In genomic region chr9:42943781-42944535, GRCm38 (mm10) we compare ENCODE assay signal across 8 mouse cellular contexts. TPM values are rescaled to one million over a fixed set of nuclear protein-coding genes. Genes with fewer than 3 reads are reported as not detected.
DNase-seq lines count a peak whose midpoint lies in the region; ATAC-seq and TF ChIP-seq lines count a peak whose summit lies in the region.

TSS of gene Grik4 (minus strand) at chr9:42944493.

- 2% methylated on average over 68 of the region's 68 CpGs for WGBS in bone marrow, adult 2 months
- 1% methylated on average over 52 of the region's 68 CpGs for WGBS in forebrain, embryonic 11.5 days
- WGBS in intestine, embryonic 14.5 days = under 1% methylated on average over 62 of the region's 68 CpGs
- WGBS in liver, embryonic 11.5 days = 2% methylated on average over 47 of the region's 68 CpGs
- WGBS in neural tube, embryonic 14.5 days = under 1% methylated on average over 65 of the region's 68 CpGs

- no peak for TF ChIP-seq POLR2A in bone marrow, adult 2 months (IDR thresholded peaks at IDR 0.05; ENCODE audit: borderline replicate concordance, control insufficient read depth, low read depth, low read length)

- ATAC-seq in forebrain, embryonic 11.5 days (replicated peaks; ENCODE audit: low FRiP score) = peak; percentile 45
- ATAC-seq in intestine, embryonic 14.5 days (replicated peaks; ENCODE audit: low FRiP score, low TSS enrichment, low read depth) = peak; percentile 29
- ATAC-seq in liver, embryonic 11.5 days (replicated peaks; ENCODE audit: low FRiP score) = peak; percentile 7
- peak; percentile 83 for ATAC-seq in neural tube, embryonic 14.5 days (ENCODE audit: low read depth)
- ATAC-seq in erythroid progenitor cell, adult 5-6 weeks (replicated peaks; ENCODE audit: low FRiP score, poor library complexity, severe bottlenecking) = no peak

- no peaks in the 10 kb centered on the region for H3K9me3 ChIP-seq in forebrain, embryonic 11.5 days (ENCODE audit: control insufficient read depth, low read length)
- H3K9me3 ChIP-seq in intestine, embryonic 14.5 days (ENCODE audit: control insufficient read depth, low read length) = no peaks in the 10 kb centered on the region
- no peaks in the 10 kb centered on the region for H3K9me3 ChIP-seq in liver, embryonic 11.5 days (ENCODE audit: control insufficient read depth, low read length)
- H3K9me3 ChIP-seq in neural tube, embryonic 14.5 days (ENCODE audit: control insufficient read depth, low read length) = no peaks in the 10 kb centered on the region

- H3K9ac ChIP-seq in forebrain, embryonic 11.5 days (ENCODE audit: low read length) = peak within 1 kb of the TSS; percentile 80
- H3K9ac ChIP-seq in intestine, embryonic 14.5 days (ENCODE audit: low read length) = peak within 1 kb of the TSS; percentile 72
- H3K9ac ChIP-seq in liver, embryonic 11.5 days (ENCODE audit: low read depth, low read length) = peak within 1 kb of the TSS; percentile 51; the same call in 1 of the 2 replicates
- peak within 1 kb of the TSS; percentile 91 for H3K9ac ChIP-seq in neural tube, embryonic 14.5 days (replicated peaks; ENCODE audit: low read depth, low read length)

- peak; percentile 19 to 27 for DNase-seq in left cerebral cortex, adult 18-20 months (ENCODE audit: low spot score in 2 of 2)
- DNase-seq in left cerebral cortex, adult 9 months (ENCODE audit: low spot score in 2 of 2) = no peak
- DNase-seq in forebrain, embryonic 11.5 days (ENCODE audit: low spot score) = peak; percentile 80
- no peak for DNase-seq in intestine, embryonic 14.5 days (ENCODE audit: low spot score)
- peak; percentile 55 for DNase-seq in liver, embryonic 11.5 days (ENCODE audit: low spot score)

- peak within 1 kb of the TSS; percentile 97 for H3K4me2 ChIP-seq in forebrain, embryonic 11.5 days (ENCODE audit: low read depth, low read length, severe bottlenecking)
- H3K4me2 ChIP-seq in intestine, embryonic 14.5 days (ENCODE audit: low read length) = peak within 1 kb of the TSS; percentile 89
- H3K4me2 ChIP-seq in liver, embryonic 11.5 days = peak within 1 kb of the TSS; percentile 88
- H3K4me2 ChIP-seq in neural tube, embryonic 14.5 days (ENCODE audit: low read depth, low read length) = peak within 1 kb of the TSS; percentile 84

- TF ChIP-seq CTCF in bone marrow, adult 2 months (IDR thresholded peaks at IDR 0.05; ENCODE audit: control insufficient read depth, insufficient read depth, low read length) = no peak

- no peak within 1 kb of the TSS for H3K27ac ChIP-seq in bone marrow, adult 2 months (ENCODE audit: control insufficient read depth, insufficient read depth, low read depth, low read length, poor library complexity)
- H3K27ac ChIP-seq in forebrain, embryonic 11.5 days (ENCODE audit: low read depth, low read length) = no peak within 1 kb of the TSS
- H3K27ac ChIP-seq in intestine, embryonic 14.5 days (ENCODE audit: low read depth) = no peak within 1 kb of the TSS
- H3K27ac ChIP-seq in liver, embryonic 11.5 days (ENCODE audit: low read depth, low read length) = no peak within 1 kb of the TSS
- H3K27ac ChIP-seq in neural tube, embryonic 14.5 days (ENCODE audit: low read depth, low read length) = peak within 1 kb of the TSS; percentile 57

- no peaks in the 10 kb centered on the region for H3K36me3 ChIP-seq in forebrain, embryonic 11.5 days (ENCODE audit: control insufficient read depth, insufficient read depth, low read length)
- no peaks in the 10 kb centered on the region for H3K36me3 ChIP-seq in intestine, embryonic 14.5 days (ENCODE audit: control insufficient read depth, insufficient read depth, low read length)
- no peaks in the 10 kb centered on the region for H3K36me3 ChIP-seq in liver, embryonic 11.5 days (ENCODE audit: control insufficient read depth, insufficient read depth, low read length)
- H3K36me3 ChIP-seq in neural tube, embryonic 14.5 days (ENCODE audit: control insufficient read depth, insufficient read depth, low read length) = no peaks in the 10 kb centered on the region

- H3K4me1 ChIP-seq in bone marrow, adult 2 months (ENCODE audit: control insufficient read depth, insufficient read depth, low read length) = no peaks in the 10 kb centered on the region
- H3K4me1 ChIP-seq in forebrain, embryonic 11.5 days (replicated peaks; ENCODE audit: control insufficient read depth, insufficient read depth, low read length) = peaks cover 7% of the 10 kb centered on the region; the same call in 1 of the 2 replicates
- H3K4me1 ChIP-seq in intestine, embryonic 14.5 days (replicated peaks; ENCODE audit: control insufficient read depth, insufficient read depth, low read length) = peaks cover 17% of the 10 kb centered on the region
- H3K4me1 ChIP-seq in liver, embryonic 11.5 days (replicated peaks; ENCODE audit: control insufficient read depth, insufficient read depth, low read length) = no peaks in the 10 kb centered on the region
- H3K4me1 ChIP-seq in neural tube, embryonic 14.5 days (ENCODE audit: control insufficient read depth, insufficient read depth, low read length) = peaks cover 3% of the 10 kb centered on the region; the same call in 1 of the 2 replicates

- H3K4me3 ChIP-seq in bone marrow, adult 2 months (replicated peaks; ENCODE audit: control insufficient read depth, low read depth, low read length) = peak within 1 kb of the TSS; percentile 1
- H3K4me3 ChIP-seq in forebrain, embryonic 11.5 days (ENCODE audit: low read depth, low read length) = peak within 1 kb of the TSS; percentile 79
- peak within 1 kb of the TSS; percentile 59 for H3K4me3 ChIP-seq in intestine, embryonic 14.5 days (ENCODE audit: low read depth, low read length)
- peak within 1 kb of the TSS; percentile 50 for H3K4me3 ChIP-seq in liver, embryonic 11.5 days (ENCODE audit: low read depth, low read length)
- H3K4me3 ChIP-seq in neural tube, embryonic 14.5 days (ENCODE audit: low read depth, low read length) = peak within 1 kb of the TSS; percentile 75

- H3K27me3 ChIP-seq in forebrain, embryonic 11.5 days (ENCODE audit: control insufficient read depth, insufficient read depth, low read length) = peaks cover 9% of the 10 kb centered on the region
- 0 out of 2 replicates have a peak, but pooled peaks cover 2% of the 10 kb centered on the region for H3K27me3 ChIP-seq in intestine, embryonic 14.5 days (replicated peaks; ENCODE audit: control insufficient read depth, insufficient read depth, low read length)
- peaks cover 70% of the 10 kb centered on the region for H3K27me3 ChIP-seq in liver, embryonic 11.5 days (replicated peaks; ENCODE audit: control insufficient read depth, insufficient read depth, low read length)
- H3K27me3 ChIP-seq in neural tube, embryonic 14.5 days (ENCODE audit: control insufficient read depth, insufficient read depth, low read length) = no peaks in the 10 kb centered on the region

RNA-seq across cellular contexts. Expression of gene Grik4, which starts in this region (rescaled TPM):
- total RNA-seq in left cerebral cortex, adult 18-20 months (2021) = 10 to 100 TPM; 17.2 to 18.2 TPM
- 1.7 and 4.1 TPM in 2 replicates for polyA plus RNA-seq in bone marrow, adult 2 months (2011; ENCODE audit: insufficient read depth, insufficient read length, low replicate concordance, missing spikeins)
- polyA plus RNA-seq in forebrain, embryonic 11.5 days (2014; fragmentation: Nextera tagmentation; extraction: Ambion mirVana) = 0.97 and 1.1 TPM in 2 replicates
- 1.3 and 1.8 TPM in 2 replicates for polyA plus RNA-seq in intestine, embryonic 14.5 days (2014; fragmentation: Nextera tagmentation; extraction: Ambion mirVana)
- 2.2 and 2.8 TPM in 2 replicates for polyA plus RNA-seq in liver, embryonic 11.5 days (2014; fragmentation: Nextera tagmentation; extraction: Ambion mirVana)
- polyA plus RNA-seq in neural tube, embryonic 14.5 days (2014; fragmentation: Nextera tagmentation; extraction: Ambion mirVana) = 5.2 and 5.6 TPM in 2 replicates
- not detected in 2 replicates for total RNA-seq in erythroid progenitor cell, adult 5-6 weeks (2015; ENCODE audit: low replicate concordance)
- total RNA-seq in erythroid progenitor cell, adult 5-6 weeks (2017; ENCODE audit: low replicate concordance) = not detected in 2 replicates

Comparison
In these comparisons a context has a peak if more than half of its experiments do, and no peak if none do; other contexts are left out.
1. RNA of gene Grik4 (total RNA-seq): 17.2 to 18.2 TPM in left cerebral cortex, adult 18-20 months; not detected in erythroid progenitor cell, adult 5-6 weeks; every median in the first group is over 10 times any median in the second.
2. DNase-seq: peak in left cerebral cortex, adult 18-20 months (2 of 2), forebrain, embryonic 11.5 days (single experiment) and liver, embryonic 11.5 days (single experiment); none in left cerebral cortex, adult 9 months (0 of 2) and intestine, embryonic 14.5 days (single experiment).
3. H3K4me3 ChIP-seq: peak in every context shown above with its lines; median percentile 79 in forebrain, embryonic 11.5 days; 75 in neural tube, embryonic 14.5 days; 59 in intestine, embryonic 14.5 days; 50 in liver, embryonic 11.5 days; 1 in bone marrow, adult 2 months.
4. Peak in every context shown above with its lines, with median percentiles within 50 percentile points of each other: H3K4me2 ChIP-seq and H3K9ac ChIP-seq.